Mouse (Mus musculus): Measurements from ENCODE around the gene Acsf2. TPM values are rescaled to one million over a fixed set of nuclear protein-coding genes. Genes with fewer than 3 reads are reported as not detected.

Gene Acsf2
- polyA plus RNA-seq, 1 experiment from 2014 or later: 6.3 TPM

DNA sequence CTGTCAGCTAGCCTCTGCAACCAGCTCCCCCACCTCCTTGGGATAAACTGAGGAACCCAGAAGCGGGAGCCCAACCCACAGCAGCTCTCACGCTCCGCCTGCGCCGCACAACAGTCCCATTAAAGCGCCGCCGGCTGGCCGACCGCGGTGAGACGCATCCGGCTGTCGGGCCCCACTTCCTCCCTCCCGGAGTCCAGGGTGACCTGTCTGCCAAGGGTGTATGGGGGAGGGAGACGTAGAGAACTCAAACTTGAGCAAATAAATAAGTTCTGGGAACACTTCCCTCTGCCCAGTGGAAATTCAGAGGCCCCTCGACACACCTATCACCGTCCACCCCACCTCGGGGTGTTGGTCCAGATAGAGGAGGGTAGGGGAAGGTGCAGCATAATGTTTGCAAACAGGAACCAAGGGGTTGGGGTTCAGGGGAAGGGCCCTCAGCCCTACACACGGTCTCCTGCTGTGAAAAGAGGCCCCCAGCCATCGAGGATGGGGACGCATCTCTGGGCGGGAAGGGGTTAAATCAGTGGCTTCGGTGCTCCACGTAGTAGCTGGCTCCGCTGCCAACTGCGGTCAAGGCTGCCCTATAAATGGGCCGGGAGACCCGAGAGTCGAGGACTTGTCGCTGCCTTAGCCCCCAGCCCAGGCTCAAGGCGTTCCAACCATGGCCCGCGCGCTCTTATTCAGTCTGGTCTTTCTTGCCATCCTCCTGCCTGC lies 37.1 kb downstream of the Acsf2 start, which contains the start of gene Chad:
Gene Chad (plus strand): TSS at position 611 of the 714 bp plus-strand sequence.
- H3K4me2 ChIP-seq (ENCODE audit: low read depth, low read length): peak within 1 kb of the TSS; percentile 56
- no peaks in the 10 kb centered on the region for H3K9me3 ChIP-seq (ENCODE audit: control insufficient read depth, low read length)
- H3K4me1 ChIP-seq (ENCODE audit: control insufficient read depth, insufficient read depth, low read length): peaks cover 14% of the 10 kb centered on the region
- ATAC-seq (ENCODE audit: low read depth) (peak; percentile 69), DNase-seq (ENCODE audit: low spot score) (peak; percentile 63)
- 7% methylated on average over 31 of the region's 35 CpGs for WGBS
- peaks cover 21% of the 10 kb centered on the region; the same call in 1 of the 2 replicates for H3K36me3 ChIP-seq (ENCODE audit: control insufficient read depth, insufficient read depth, low read length)
- peak within 1 kb of the TSS; percentile 28 for H3K4me3 ChIP-seq (ENCODE audit: low read depth, low read length)
- H3K27me3 ChIP-seq (replicated peaks; ENCODE audit: control insufficient read depth, insufficient read depth, low read length): peaks cover 23% of the 10 kb centered on the region
- H3K27ac ChIP-seq (replicated peaks; ENCODE audit: low read depth, low read length): no peak within 1 kb of the TSS; the same call in 1 of the 2 replicates
- H3K9ac ChIP-seq (ENCODE audit: low read depth, low read length): peak within 1 kb of the TSS; percentile 45

GRCm38 (mm10) chr11:94563821-94564220 lies 37.9 kb downstream of the Acsf2 start:
- Histone ChIP-seq H3K4me3 (ENCODE audit: low read depth, low read length) (peak overlapping the region; percentile 28), H3K4me2 (ENCODE audit: low read depth, low read length) (peak overlapping the region; percentile 56), H3K27ac (replicated peaks; ENCODE audit: low read depth, low read length) (no peak overlapping the region), H3K36me3 (ENCODE audit: control insufficient read depth, insufficient read depth, low read length) (peaks cover 24% of the 10 kb centered on the region), H3K27me3 (replicated peaks; ENCODE audit: control insufficient read depth, insufficient read depth, low read length) (peaks cover 23% of the 10 kb centered on the region), H3K9ac (ENCODE audit: low read depth, low read length) (0 out of 2 replicates have a peak overlapping the region, but pooled peaks have one; percentile 45), H3K9me3 (ENCODE audit: control insufficient read depth, low read length) (no peaks in the 10 kb centered on the region), H3K4me1 (ENCODE audit: control insufficient read depth, insufficient read depth, low read length) (peaks cover 14% of the 10 kb centered on the region)
- ATAC-seq (ENCODE audit: low read depth) (peak; percentile 16; the same call in 1 of the 2 replicates), DNase-seq (ENCODE audit: low spot score) (no peak)
- WGBS: 53% methylated on average over 5 of the region's 5 CpGs

GRCm38 (mm10) chr11:94563383-94563782 lies 38.3 kb downstream of the Acsf2 start:
- no peaks in the 10 kb centered on the region for H3K9me3 ChIP-seq (ENCODE audit: control insufficient read depth, low read length)
- no peak overlapping the region for H3K9ac ChIP-seq (ENCODE audit: low read depth, low read length)
- H3K36me3 ChIP-seq (ENCODE audit: control insufficient read depth, insufficient read depth, low read length): peaks cover 21% of the 10 kb centered on the region
- no peak for DNase-seq (ENCODE audit: low spot score)
- 87% methylated on average over 5 of the region's 5 CpGs for whole genome bisulfite sequencing
- H3K4me3 ChIP-seq (ENCODE audit: low read depth, low read length): no peak overlapping the region
- H3K4me1 ChIP-seq (ENCODE audit: control insufficient read depth, insufficient read depth, low read length): peaks cover 14% of the 10 kb centered on the region
- peaks cover 23% of the 10 kb centered on the region for H3K27me3 ChIP-seq (replicated peaks; ENCODE audit: control insufficient read depth, insufficient read depth, low read length)
- ATAC-seq (ENCODE audit: low read depth): no peak
- no peak overlapping the region for H3K27ac ChIP-seq (replicated peaks; ENCODE audit: low read depth, low read length)
- no peak overlapping the region for H3K4me2 ChIP-seq (ENCODE audit: low read depth, low read length)

- Histone ChIP-seq H3K36me3 (ENCODE audit: control insufficient read depth, insufficient read depth, low read length) (peaks cover 13% of the 10 kb centered on the region), H3K4me2 (ENCODE audit: low read depth, low read length) (no peak overlapping the region), H3K4me3 (ENCODE audit: low read depth, low read length) (no peak overlapping the region), H3K27me3 (replicated peaks; ENCODE audit: control insufficient read depth, insufficient read depth, low read length) (no peaks in the 10 kb centered on the region), H3K4me1 (ENCODE audit: control insufficient read depth, insufficient read depth, low read length) (no peaks in the 10 kb centered on the region), H3K9me3 (ENCODE audit: control insufficient read depth, low read length) (no peaks in the 10 kb centered on the region), H3K27ac (replicated peaks; ENCODE audit: low read depth, low read length) (no peak overlapping the region), H3K9ac (ENCODE audit: low read depth, low read length) (no peak overlapping the region)
- 78% methylated on average over 3 of the region's 3 CpGs for WGBS
- ATAC-seq (ENCODE audit: low read depth) (no peak), DNase-seq (ENCODE audit: low spot score) (no peak)
Observed at GRCm38 (mm10) chr11:94558226-94558625, 43.4 kb downstream of the Acsf2 start.

- ATAC-seq (ENCODE audit: low read depth) (no peak), DNase-seq (ENCODE audit: low spot score) (no peak)
- H3K27ac ChIP-seq (replicated peaks; ENCODE audit: low read depth, low read length): 0 out of 2 replicates have a peak overlapping the region, but pooled peaks have one; percentile 8
- H3K4me1 ChIP-seq (ENCODE audit: control insufficient read depth, insufficient read depth, low read length): peaks cover 8% of the 10 kb centered on the region
- H3K27me3 ChIP-seq (replicated peaks; ENCODE audit: control insufficient read depth, insufficient read depth, low read length): no peaks in the 10 kb centered on the region
- WGBS: 69% methylated on average over 5 of the region's 5 CpGs
- no peak overlapping the region for H3K9ac ChIP-seq (ENCODE audit: low read depth, low read length)
- H3K36me3 ChIP-seq (ENCODE audit: control insufficient read depth, insufficient read depth, low read length): no peaks in the 10 kb centered on the region
- H3K4me3 ChIP-seq (ENCODE audit: low read depth, low read length): no peak overlapping the region
- no peaks in the 10 kb centered on the region for H3K9me3 ChIP-seq (ENCODE audit: control insufficient read depth, low read length)
- no peak overlapping the region for H3K4me2 ChIP-seq (ENCODE audit: low read depth, low read length)
Observed at GRCm38 (mm10) chr11:94550442-94550744, 51.3 kb downstream of the Acsf2 start.

DNA sequence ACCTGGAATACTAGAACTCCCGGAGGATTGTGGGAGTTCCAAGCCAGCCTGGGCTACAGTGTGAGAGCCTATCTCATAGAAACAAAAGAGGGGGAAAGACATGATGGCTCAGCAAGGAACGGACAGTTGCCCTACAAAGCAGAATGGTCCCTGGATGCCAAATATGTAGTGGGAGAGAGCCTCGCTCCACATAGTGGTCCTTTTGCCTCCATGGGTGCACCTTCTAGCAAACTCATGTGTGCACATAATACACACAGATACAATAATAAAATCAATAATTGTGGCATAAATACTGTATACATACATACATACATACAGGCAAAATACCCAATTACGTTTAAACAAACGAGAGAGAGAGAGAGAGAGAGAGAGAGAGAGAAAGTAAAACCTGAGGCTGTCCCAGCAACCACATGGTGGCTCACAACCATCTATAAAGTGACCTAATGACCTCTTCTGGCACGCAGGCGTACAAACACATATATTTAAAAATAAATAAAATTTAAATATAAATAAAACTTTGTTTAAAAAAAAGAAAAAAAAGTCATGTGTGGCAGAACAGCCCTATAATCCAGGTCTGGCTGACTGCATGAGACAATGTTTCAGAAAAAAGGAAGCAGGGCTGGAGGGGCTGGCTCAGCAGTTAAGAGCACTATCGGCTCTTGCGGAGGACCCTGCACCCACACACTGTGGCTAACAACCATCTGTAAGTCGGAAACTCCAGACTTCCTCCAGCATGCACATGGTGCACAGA lies 51.8 kb downstream of the Acsf2 start:
- DNase-seq (ENCODE audit: low spot score) (peak; percentile 42), ATAC-seq (ENCODE audit: low read depth) (no peak)
- peak overlapping the region; percentile 97; the same call in 1 of the 2 replicates for H3K4me2 ChIP-seq (ENCODE audit: low read depth, low read length)
- no peak overlapping the region for H3K4me3 ChIP-seq (ENCODE audit: low read depth, low read length)
- no peak overlapping the region for H3K27ac ChIP-seq (replicated peaks; ENCODE audit: low read depth, low read length)
- no peaks in the 10 kb centered on the region for H3K36me3 ChIP-seq (ENCODE audit: control insufficient read depth, insufficient read depth, low read length)
- WGBS: 57% methylated on average over 10 of the region's 10 CpGs
- H3K9me3 ChIP-seq (ENCODE audit: control insufficient read depth, low read length): no peaks in the 10 kb centered on the region
- peaks cover 8% of the 10 kb centered on the region for H3K4me1 ChIP-seq (ENCODE audit: control insufficient read depth, insufficient read depth, low read length)
- no peak overlapping the region for H3K9ac ChIP-seq (ENCODE audit: low read depth, low read length)
- H3K27me3 ChIP-seq (replicated peaks; ENCODE audit: control insufficient read depth, insufficient read depth, low read length): no peaks in the 10 kb centered on the region

GRCm38 (mm10) chr11:94548888-94549690 lies 52.6 kb downstream of the Acsf2 start, which contains the start of gene Rsad1:
Gene Rsad1, minus strand, starts transcription at chr11:94549255.
- H3K4me2 ChIP-seq (ENCODE audit: low read depth, low read length): peak within 1 kb of the TSS; percentile 97
- peak within 1 kb of the TSS; percentile 76 for H3K27ac ChIP-seq (replicated peaks; ENCODE audit: low read depth, low read length)
- H3K9me3 ChIP-seq (ENCODE audit: control insufficient read depth, low read length): no peaks in the 10 kb centered on the region
- peak within 1 kb of the TSS; percentile 67 for H3K4me3 ChIP-seq (ENCODE audit: low read depth, low read length)
- WGBS: 4% methylated on average over 45 of the region's 49 CpGs
- peak; percentile 92 for ATAC-seq (ENCODE audit: low read depth)
- H3K27me3 ChIP-seq (replicated peaks; ENCODE audit: control insufficient read depth, insufficient read depth, low read length): no peaks in the 10 kb centered on the region
- H3K4me1 ChIP-seq (ENCODE audit: control insufficient read depth, insufficient read depth, low read length): peaks cover 8% of the 10 kb centered on the region
- H3K36me3 ChIP-seq (ENCODE audit: control insufficient read depth, insufficient read depth, low read length): no peaks in the 10 kb centered on the region
- peak; percentile 94 for DNase-seq (ENCODE audit: low spot score)
- peak within 1 kb of the TSS; percentile 74 for H3K9ac ChIP-seq (ENCODE audit: low read depth, low read length)

All from embryonic facial prominence, embryonic 14.5 days (tissue).